Mouse (Mus musculus): ENCODE results near the gene Scgb1b29.
"Not testable (repeated sequence)": the region's sequence is repeated elsewhere in the genome, so short reads cannot be mapped to it uniquely, and the experiment has no call there.

The Scgb1b29 gene

GRCm38 (mm10) chr7:32441241-32441640 lies at the start of gene Scgb1b29:
Gene Scgb1b29 (plus strand): TSS chr7:32441541.
- DNase-seq (ENCODE audit: low read depth, low spot score), result not testable (repeated sequence)

DNA sequence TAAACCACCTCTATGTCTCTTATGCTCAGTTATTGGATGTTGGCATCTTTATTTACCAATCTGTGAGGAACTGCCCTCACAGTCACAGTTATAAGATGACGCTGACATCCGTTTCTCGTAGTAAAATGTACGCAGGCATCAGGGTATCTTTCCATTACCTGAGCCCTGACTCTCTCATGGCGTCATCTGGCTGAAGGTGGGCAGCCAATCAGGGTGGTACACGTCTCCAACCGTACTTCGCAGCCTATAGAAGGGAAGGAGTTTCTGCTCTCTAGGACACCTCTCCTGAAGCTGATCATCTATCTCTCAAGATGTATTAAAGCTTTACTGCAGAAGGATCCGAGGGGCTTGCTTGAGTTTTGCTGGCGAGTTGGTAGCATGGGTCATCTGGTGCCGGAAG lies 12.7 kb upstream of the Scgb1b29 start:
- DNase-seq (ENCODE audit: low read depth, low spot score), result not testable (repeated sequence)
